Mouse (Mus musculus) frontal cortex, adult (tissue): ENCODE data around the gene Nebl.
"Not testable (repeated sequence)": the region's sequence is repeated elsewhere in the genome, so short reads cannot be mapped to it uniquely, and the experiment has no call there.

Source experiments
- ATAC-seq: cut with Nextera tagmentation; 2 replicates; pipeline ENCODE4 v1.9.2; 2017; ENCODE audit warnings: mild to moderate bottlenecking, moderate library complexity, mixed read lengths; ENCODE audit not compliant: low TSS enrichment

The Nebl gene

DNA sequence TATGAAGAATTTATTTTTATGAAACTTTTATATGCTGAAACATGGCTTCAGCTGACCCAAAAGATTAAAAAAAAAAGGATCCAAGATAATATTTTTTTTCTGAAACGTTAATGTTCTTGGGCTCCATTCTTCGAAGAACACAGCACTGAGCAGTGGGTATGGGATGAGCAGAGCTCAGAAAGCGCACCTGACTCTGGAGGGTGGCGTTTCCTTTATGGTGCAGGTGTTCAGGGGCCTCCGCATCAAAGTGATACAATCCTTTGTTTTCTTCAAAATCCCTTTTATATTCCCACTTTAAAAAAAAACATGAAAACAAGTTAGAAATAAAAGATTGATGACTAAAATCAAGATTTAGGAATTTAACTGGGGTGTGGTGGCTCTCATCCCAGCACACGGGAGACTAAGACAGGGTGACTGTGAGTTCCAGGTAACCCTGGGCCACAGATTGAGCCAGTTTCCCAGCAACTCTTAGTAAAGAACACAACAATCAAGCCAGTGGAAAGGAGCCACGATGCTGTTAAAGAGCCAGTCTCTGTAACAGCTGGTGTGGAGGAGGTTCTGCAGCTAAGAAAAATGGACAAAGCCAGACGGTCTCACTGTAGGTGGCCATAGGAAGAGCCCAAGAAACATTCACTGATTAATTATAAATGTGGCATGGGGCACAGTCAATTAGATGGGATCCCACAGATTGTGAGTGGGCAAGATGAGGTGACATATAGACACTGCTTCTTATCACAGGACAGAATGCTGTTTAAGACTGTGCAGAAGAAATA is 317.6 kb downstream of the Nebl start:
- ATAC-seq: peak; percentile 82

DNA sequence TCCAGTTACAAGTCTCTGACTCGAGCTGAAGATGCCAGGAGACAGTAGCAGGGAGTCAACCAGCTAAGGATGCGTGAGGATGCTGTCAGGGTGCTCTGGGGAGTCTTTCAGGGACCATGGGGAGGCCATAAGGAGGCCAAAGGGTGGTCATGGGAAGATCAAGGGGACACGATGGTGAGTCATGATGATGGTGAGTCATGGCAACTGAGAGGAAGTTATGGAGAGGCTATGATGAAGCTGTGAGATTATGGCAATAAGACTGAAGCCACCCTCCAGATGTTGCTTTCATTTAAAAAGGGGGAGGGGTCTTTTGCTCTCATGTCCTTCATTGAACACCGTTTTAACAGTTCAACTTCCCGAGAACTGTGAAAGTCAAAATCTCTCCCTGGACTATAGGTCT is 322.0 kb downstream of the Nebl start:
- no peak for ATAC-seq

DNA sequence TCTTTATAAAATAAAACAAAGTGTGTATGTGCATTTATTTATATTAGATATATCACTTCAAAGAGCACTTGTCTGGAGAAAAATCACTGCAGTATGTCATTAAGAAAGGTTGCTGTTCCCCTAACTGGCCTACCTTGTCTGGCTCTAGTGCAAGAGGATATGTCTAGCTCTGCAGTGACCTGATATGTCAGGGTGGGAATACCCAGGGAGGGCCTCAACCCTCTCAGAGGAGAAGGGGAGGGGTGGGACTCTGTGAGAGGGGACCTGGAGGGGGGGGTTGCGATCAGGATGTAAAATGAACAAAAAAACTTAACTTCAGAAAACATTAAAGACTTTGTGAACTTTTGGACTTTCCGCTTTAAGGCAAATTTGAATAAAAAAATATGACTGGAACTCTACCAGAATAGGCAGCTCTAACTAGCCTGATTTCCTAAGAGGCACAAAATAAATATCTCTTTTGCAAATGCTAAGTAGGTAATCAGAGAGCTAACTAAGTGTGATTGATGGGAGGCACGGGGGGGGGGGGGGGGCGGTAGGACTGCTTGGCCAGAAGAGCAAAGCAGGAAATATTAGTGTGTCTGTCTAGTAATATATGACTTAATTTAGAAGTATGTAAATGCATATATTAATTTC is 325.2 kb downstream of the Nebl start:
- ATAC-seq: no peak

DNA sequence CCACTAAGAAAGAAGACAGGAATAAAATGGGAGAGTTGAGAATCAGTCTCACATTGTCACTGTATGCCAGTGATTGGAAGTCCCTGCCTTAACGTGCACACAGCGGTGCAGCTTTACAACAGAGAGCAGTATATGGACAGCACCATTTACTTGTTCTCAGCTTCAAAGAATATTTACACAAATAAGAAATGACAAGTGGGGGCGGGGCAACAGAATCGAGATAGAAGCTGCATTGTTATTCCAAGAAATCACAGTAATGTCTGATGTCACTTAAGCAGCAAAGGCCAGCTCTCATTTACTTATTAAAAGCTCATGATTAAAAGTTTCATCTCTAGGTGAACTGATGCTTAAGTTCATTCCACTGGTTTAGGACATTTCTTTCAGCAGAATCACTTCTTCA is 328.8 kb downstream of the Nebl start:
- no peak for ATAC-seq

DNA sequence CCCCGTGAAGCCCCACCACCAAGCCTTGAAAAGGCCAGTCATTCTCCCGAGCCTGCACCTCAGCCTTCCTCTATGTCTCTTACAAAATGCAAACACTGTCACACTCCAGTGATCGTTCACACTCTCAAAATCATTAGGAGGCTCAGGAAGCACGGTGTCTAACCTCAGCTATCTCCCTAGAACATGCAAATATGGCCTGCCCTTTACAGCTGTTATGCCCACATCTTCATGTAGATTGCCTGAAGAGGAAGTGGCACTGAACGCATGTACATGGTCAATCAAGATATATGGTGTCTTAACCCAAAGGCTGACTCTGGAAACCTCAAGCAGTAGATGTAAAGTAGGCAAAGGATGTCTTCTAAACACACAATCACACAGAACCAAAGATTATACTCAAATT is 335.0 kb downstream of the Nebl start:
- no peak for ATAC-seq

DNA sequence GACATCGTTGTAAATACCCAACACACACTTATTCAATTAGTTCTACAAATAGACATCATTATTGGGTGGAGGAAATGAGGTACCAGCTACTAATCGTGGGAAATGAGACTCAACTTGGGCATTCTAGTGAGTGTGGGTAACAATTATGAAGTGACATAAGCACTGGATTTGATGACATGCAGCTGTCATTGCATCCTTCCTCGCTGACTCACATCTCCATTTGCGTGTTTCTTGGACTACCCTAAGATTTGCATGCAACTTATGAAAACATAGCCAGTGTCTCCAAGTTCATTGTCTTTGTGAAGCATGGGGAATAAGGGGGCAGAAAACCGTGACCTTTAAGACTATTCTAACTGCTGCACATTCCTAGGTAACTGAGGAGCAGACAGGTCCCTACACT is 339.9 kb downstream of the Nebl start:
- ATAC-seq: no peak

DNA sequence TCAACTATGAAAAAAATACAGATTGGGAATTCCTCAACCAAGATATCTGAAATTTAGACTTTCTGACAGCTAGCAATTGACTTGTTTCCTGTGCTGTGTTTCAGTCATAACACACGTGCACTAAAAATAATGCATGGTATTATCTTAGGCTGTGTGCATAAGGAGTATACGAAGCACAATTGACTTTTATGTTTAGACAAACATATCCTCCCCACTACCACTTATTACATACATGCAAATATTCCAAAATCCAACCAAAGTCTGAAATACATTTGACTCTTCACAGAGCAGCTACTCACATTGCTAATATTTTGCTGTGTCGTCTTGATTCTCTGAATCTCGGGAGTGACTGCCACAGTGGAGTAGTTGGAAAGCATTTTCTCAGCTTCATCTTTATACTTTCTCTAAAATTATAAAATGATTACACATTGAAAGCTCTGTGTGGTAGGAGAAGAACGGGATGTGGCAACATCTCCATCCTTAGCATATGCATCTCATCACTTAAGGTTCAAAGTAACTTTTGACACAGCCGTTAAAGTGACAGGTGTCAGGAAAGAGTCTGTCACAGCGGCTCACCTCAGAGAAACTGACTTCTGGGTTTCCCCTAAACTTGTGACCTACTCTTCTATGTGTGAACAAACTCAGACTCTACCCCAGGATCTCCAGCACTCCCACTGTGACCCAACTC is 340.6 kb downstream of the Nebl start:
- ATAC-seq: no peak

DNA sequence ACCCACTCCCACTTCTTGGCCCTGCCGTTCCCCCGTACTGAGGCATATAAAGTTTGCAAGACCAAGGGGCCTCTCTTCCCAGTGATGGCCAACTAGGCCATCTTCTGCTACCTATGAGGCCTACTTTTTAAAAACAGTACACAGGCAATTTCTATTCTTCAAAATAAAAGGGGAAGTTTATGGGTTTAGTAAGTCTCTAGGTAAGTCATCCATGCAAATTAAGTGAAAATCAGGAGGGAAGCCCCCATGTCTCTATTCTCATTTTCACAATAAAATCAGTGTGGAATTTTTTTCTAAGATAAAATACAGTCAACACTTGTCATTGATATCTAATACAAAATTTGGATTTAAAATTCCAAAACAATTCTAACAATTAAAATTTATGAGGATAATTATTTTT is 341.4 kb downstream of the Nebl start:
- ATAC-seq: no peak

DNA sequence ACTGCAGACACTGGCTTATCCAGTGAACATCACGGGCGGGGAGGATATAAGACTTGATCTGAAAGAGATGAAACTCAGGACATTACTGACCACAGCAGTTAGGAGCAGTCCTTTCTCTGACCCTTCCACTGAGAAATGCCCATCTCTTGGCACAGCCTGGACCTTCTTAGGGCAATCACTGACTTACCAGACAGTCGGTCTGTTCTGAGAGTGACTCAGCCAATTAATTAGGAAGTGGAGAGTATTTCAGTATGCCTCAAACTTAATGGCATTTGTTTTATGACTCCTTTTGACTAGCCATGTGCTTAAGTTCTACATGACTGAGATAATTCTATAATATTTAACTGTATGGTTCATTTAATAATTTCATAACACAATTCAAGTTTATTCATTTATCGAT is 341.9 kb downstream of the Nebl start:
- no peak for ATAC-seq

DNA sequence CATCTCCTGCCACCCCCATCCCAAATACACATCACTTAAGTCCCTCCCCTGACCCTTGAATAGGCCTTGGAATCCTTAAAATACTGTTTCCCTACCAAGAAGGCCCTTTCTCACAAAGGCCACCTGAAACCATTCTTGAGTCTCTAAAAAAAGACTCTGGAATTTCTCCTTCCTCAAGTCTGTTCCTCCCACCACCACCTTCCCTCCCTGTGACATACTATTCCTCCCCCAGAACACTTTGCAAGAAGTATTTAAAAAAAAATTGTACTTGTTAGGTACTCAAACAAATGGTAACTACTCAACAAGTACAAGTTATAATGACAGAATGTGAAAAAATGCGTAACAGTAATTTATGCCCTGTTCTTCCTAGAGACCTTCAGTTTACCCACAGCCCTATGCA is 349.0 kb downstream of the Nebl start:
- ATAC-seq: peak; percentile 88

DNA sequence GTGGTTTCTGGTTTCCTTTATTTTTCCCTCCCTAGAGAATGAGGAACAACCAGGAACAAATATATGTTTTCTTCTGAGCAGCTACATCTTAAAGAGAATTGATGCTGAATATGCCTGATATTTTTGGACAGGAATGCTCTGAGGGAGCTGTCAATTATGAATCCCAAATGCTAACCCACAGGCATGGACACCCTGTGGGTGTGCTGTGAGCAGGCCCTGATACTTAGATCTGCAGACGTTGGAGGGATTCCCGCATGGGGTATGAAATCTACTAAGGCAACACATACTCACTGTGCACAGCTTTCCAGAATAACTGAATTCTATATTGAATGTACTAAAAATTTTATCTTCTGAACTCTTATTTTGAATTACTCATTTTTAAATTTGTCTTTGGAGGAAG is 355.3 kb downstream of the Nebl start:
- peak; percentile 76 for ATAC-seq

DNA sequence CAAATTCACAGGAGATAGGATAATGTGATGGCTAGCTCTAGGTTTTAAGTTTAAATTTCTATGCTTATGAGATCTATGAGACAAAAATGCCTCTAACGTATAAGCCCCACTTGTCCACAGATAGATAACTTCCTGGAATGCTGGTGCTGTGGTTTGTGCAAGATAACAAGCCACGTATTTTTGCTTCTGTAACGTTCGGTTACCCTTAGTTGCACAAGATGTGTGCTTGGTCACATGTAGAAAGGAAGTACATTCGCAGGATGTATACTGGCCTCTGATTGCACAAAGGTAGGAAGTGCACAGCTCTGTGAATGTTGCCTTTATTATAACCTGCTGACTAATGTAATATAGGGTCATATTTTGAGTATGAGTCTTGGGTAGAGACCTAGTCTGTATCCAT is 365.6 kb downstream of the Nebl start:
- no peak for ATAC-seq

DNA sequence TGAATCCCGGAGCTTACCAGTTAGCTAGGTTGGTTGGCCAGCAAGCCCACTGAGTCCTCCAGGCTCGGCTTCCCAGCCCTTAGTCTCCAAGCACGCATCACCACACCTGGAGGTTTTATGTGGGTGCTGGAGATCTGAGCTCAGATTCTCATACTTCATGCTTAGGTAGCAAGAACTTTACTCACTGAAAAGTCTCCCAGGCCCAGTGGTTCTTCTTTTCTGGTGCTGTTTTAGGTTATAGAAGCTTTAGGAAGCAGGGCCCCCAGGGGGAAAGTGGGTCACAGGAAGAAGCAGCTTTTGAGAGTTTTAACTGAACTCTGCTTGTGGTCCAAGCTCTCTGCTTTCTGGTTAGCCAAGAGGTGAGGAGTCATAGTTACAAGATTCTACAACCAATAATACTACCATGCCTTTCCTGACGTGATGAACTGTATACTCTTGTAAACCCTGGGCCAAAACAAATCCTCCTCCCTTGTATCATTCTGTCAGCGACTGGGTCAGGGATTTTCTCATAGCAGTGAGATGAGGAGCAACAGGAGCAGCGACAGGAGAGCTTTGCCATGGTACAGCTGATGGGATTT is 366.2 kb downstream of the Nebl start:
- ATAC-seq: no peak

DNA sequence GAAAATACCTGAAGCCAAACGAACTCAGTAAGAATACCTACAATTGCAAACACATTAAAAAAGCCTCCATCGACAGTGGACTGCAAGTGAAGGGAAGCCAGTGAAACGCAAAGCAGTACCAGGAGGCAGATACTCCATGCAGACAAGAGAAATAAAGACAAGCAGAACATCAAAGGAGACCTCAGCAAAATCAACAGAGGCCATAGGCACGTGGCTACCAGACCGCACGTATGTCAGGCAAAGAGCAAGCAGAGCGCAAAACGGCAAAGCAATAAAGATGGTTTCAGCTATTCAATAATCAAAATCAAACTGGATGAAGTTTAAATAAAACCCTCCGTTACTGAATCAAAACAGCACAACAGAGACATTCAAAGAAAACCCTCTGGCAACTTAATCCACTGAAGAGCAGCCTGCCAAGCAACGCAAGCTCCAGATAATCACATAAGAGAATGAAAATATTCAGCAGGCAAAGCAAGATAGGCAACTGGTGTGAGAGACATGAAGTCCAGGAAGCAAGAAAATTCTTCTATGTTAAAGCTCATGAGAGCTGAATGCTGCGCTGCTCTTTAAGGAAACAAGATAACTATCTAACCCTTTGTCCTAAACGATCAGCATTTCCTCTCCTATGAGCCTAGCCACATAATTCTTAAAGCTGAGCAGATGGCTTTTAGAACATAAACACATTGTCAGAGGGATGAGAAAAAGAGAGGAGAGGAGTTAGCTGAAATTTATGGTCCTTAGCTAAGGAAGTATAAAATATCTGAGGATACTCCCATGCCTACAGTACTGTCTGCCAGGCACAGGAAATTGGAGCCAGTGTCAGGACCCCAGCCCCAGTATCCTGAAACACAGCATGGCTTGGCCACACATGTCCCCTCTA is 367.7 kb downstream of the Nebl start:
- ATAC-seq: peak; percentile 76

DNA sequence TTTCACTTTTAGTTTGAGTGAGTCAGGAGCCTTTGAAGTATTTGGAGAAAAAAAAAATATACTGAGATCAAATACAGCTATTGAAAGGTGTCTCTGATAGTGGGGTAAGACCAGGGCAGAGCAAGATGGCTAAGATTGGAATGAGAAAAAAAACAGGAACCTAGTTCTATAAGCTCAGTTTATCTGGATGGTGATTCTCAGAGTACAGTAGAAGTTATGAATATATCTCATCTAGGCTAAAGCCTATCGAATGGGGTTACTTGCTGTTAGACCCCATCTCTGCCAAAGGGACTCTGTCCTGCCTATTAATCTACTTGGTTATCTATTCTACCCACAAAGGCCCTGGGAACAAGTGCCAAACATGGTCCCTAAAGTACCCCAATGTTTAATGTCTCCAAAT is 369.1 kb downstream of the Nebl start:
- no peak for ATAC-seq

DNA sequence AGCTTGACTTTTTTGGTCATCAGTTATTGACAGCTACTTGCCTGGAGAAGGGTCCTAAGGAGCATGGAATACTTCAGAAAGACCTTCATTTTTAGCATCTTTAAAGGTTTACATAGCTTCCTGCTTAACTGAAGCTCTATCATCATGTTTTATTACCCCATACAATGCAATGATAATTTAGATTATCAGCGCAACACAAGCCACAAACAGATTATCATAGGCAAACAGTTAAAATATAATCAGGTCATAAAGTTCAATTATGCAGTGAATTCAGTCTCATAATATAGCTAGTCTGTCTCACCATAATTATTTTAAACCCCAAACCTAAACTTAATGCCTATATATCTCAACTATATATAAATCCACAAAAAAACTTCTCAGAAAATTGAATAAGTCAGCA is 386.6 kb downstream of the Nebl start:
- no peak for ATAC-seq

DNA sequence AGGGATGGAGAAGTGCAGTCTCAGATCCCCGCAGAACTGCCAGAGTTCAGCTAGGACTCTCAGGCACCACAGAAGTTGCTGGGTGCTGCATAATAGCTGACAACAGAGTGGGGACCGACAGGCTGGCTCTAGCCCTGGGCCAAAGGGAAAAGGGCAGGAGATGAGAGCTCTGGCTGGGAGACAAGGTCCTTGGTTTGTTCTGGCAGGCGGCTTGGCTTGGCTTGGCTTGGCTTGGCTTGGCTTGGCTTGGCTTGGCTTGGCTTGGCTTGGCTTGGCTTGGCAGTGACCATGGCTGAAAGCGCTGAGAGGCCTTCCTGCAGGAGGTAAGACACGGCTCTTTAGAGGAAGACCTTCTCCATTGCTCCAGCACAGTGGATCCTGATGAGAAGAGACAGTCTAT is 395.8 kb downstream of the Nebl start:
- peak; percentile 27; the same call in 1 of the 2 replicates for ATAC-seq

DNA sequence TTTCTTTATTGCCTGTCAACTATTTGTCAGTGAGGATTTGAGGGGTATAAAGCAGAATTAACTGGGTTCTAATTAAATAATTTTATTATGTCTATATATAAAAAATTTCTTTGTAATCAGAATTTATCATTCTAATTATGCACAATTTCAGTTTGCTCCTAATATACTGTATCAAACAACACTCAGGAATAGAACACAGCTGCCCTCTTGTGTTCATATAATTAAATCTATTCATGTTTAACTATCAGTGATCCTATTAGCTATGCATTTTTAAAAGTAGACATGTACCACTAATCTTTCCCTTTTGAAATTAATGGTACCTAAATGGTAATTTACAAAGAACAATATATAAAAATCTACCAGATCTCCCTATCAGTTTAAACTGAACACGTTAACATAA is 404.7 kb downstream of the Nebl start:
- no peak for ATAC-seq

DNA sequence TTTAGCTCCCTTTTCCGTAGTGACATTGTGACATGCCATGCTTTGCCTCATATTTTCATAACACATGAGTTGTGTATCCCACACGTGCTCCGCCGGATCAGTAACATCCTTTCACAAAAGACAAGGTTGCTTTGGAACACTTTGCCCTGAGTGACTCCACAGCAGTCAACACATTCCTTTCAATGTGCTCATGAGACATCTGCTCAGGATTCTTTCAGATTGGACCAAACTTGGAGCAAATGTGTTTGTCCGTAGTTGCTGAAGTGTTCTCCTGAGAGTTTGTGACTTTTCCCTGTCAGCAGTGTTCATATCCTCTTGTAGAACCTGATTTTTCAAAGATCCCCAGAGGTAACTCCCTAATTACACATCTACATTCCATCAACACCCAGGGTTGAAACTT is 414.4 kb downstream of the Nebl start:
- no peak for ATAC-seq

DNA sequence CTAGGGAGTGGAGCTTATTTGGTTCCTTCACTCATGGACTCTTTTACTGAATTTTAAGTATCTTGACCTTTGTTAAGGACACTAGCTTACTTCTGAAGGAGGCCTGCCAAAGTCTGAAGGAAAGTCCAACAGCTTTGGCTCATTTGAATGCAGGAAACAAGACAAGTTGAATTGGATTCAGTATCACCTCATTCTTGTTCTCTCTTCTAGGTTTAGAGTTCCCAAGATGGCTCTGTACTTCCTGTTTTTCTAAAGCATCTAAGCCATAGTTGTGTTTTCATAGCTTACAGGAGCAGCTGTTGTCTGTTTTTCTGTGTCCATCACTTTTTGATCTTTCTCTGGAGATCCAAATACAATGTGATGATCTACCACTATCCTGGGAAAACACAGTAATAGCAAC is 429.9 kb downstream of the Nebl start:
- no peak for ATAC-seq

DNA sequence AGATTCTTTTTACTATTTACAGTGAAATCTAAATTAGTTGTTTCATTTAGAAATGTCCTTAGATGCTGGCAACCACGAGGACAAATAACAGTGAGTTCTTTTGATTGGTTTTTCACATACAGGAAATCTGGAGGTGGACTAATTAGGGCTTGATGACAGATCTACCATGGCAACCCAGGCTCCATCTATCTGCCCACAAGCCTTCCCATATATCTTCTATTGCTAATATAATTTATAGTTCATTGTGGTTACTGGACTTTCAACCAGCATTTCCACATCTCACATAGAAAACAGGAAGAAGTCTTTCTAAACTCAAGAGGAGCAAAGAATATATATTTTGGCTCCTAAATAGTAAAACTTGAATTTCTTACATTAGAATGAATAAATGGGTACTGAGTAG is 433.8 kb downstream of the Nebl start:
- no peak for ATAC-seq

DNA sequence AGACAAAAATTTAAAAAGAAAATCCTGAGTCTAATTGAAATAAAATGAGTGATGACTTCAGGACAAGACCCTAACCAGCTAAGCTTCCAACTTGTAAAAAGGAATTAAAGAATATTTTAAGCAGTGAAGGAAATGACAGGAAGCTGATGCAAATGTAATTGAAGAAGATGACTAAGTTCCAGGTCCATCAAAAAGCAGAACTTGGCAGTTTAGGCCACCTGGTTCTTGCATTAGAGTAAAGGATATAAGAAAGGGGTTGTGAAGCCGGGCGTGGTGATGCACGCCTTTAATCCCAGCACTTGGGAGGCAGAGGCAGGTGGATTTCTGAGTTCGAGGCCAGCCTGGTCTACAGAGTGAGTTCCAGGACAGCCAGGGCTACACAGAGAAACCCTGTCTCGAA is 436.0 kb downstream of the Nebl start:
- not testable (repeated sequence) for ATAC-seq
